Mouse (Mus musculus) lung, embryonic 16.5 days (tissue): ENCODE measurements around the gene Spata18. TPM values are rescaled to one million over a fixed set of nuclear protein-coding genes. Genes with fewer than 3 reads are reported as not detected.

Experiments used
- ATAC-seq: fragments of 200-750 bp; cut with Nextera tagmentation; 2 replicates; pipeline ENCODE4 v1.8.0; 2017; ENCODE audit warnings: low read depth, mild to moderate bottlenecking, moderate library complexity
- H3K27ac ChIP-seq: fragments of 300-500 bp; sonication (generic); 2 replicates; pipeline ENCODE4 v1.5.1; 2014; ENCODE audit warnings: mild to moderate bottlenecking, control low read depth, low read length
- H3K27me3 ChIP-seq: fragments of 300-500 bp; sonication (generic); 2 replicates; pipeline ENCODE4 v1.6.1; 2014; ENCODE audit warnings: low read depth, low read length, mixed read lengths; ENCODE audit not compliant: control insufficient read depth, insufficient read depth
- H3K36me3 ChIP-seq: fragments of 300-500 bp; sonication (generic); 2 replicates; pipeline ENCODE4 v1.6.1; 2014; ENCODE audit warnings: low read length; ENCODE audit not compliant: control insufficient read depth, insufficient read depth
- H3K4me1 ChIP-seq: fragments of 300-500 bp; sonication (generic); replicated peaks from 2 replicates; pipeline ENCODE4 v1.6.1; 2014; ENCODE audit warnings: low read length, mixed read lengths; ENCODE audit not compliant: control insufficient read depth, insufficient read depth
- H3K4me2 ChIP-seq: fragments of 300-500 bp; sonication (generic); 2 replicates; pipeline ENCODE4 v1.6.1; 2014; ENCODE audit warnings: low read depth, low read length, control low read depth
- H3K4me3 ChIP-seq: fragments of 300-500 bp; sonication (generic); 2 replicates; pipeline ENCODE4 v1.5.1; 2014; ENCODE audit warnings: mild to moderate bottlenecking, low read length, control low read depth
- H3K9ac ChIP-seq: fragments of 300-500 bp; sonication (generic); 2 replicates; pipeline ENCODE4 v1.6.1; 2014; ENCODE audit warnings: low read length, control low read depth
- H3K9me3 ChIP-seq: fragments of 300-500 bp; sonication (generic); 2 replicates; pipeline ENCODE4 v1.6.1; 2016; ENCODE audit warnings: low read length; ENCODE audit not compliant: control insufficient read depth
- WGBS: fragments of 180-500 bp; shearing (Covaris S2); extraction: QIAGEN DNeasy Blood & Tissue Kit; methylation state at CpG from one replicate; pipeline ENCODE4 v1.1.7; 2014; 5-methylcytosine and 5-hydroxymethylcytosine counted together
- polyA plus RNA-seq: library from polyadenylated mRNA; unstranded; fragments of >200 nt; fragmentation: Nextera tagmentation; extraction: Ambion mirVana; gene quantifications from 2 replicates; pipeline ENCODE4 v1.2.1, GENCODE M21; 2015

The Spata18 gene
- polyA plus RNA-seq, 1 experiment from 2014 or later: 4.3 TPM

DNA sequence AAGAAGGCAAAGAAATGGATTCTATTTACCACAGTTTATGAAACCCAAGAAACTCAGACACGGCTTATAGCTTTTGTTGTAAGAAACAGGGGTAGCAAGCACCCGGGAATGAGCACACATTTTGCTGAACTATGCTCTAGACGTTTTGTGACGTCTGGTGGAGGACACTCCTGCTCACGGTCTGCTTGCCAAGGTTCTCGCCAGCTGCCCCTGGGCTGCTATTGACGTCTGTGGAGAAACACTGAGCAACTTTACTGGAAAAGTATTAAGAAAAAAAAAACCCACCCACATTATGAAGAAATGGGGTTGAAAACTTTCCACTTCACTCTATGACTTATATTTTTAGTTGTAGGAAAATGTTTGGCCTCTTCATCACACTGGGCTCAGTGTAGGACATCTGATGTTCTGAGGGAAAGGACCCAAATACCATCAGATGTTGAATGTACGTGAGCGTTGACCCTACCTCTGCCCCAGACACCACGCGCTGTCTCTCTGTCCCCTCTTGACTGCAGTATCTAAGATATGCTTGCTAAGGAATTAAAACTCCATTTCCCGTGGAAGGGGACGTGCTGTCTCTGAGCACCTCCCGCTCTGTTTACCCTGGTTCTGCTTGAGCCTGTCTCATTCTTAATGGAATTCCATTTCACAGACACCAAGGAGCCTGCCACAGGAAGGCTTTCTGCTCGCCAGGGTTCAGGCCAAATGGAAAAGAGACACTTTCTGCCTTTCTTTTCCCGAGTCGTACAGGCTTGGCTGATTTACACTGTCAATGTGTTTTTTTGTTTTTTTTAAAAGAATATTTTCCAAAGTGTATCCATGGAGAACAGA lies 50.1 kb downstream of the Spata18 start:
- peak; percentile 54; the same call in 1 of the 2 replicates for ATAC-seq
- H3K4me2 ChIP-seq: no peak overlapping the region
- H3K9ac ChIP-seq: no peak overlapping the region
- H3K27me3 ChIP-seq: no peaks in the 10 kb centered on the region
- WGBS: 24% methylated on average over 17 of the region's 17 CpGs
- no peaks in the 10 kb centered on the region for H3K36me3 ChIP-seq
- H3K27ac ChIP-seq: peak overlapping the region; percentile 9; the same call in 1 of the 2 replicates
- peaks cover 5% of the 10 kb centered on the region; the same call in 1 of the 2 replicates for H3K4me1 ChIP-seq
- H3K4me3 ChIP-seq: no peak overlapping the region
- no peaks in the 10 kb centered on the region for H3K9me3 ChIP-seq

DNA sequence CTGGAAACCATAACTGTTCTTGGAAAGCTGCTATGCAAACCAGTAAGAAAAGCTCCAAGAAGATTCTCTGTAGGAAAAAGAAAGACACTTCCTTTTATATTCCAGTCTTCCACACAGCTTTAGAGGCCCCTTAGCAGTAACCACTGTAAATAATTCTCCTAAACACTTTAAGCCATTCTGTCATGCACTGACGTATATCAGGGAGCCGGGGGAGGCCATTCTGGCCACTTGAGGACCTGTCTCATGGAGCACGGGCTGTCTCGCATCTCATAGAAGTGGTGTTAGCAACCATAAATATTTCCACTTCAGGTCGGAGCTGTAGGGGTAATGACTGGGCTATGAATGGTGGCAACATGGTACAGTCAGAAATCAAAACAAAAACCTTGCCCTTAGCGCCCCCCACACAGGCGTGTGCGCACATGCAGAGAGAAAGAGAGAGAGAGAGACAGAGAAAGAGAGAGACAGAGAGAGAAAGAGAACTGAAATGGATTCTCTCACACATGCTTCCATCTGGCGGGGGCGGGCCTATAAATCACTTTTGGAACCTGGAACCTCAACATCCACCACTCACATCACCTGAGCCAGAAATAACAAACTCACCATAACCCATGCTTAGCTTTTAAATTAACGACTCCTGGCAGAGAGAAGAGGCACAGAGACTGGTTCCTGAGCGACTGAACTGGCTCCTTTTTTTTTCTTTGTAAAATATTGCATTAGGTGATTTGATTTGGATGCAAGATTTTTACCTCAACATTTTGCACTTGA lies 50.9 kb downstream of the Spata18 start:
- 59% methylated on average over 12 of the region's 12 CpGs for WGBS
- H3K36me3 ChIP-seq: no peaks in the 10 kb centered on the region
- H3K9ac ChIP-seq: no peak overlapping the region
- H3K27me3 ChIP-seq: no peaks in the 10 kb centered on the region
- H3K9me3 ChIP-seq: no peaks in the 10 kb centered on the region
- peaks cover 5% of the 10 kb centered on the region; the same call in 1 of the 2 replicates for H3K4me1 ChIP-seq
- no peak overlapping the region for H3K4me2 ChIP-seq
- no peak overlapping the region for H3K27ac ChIP-seq
- ATAC-seq: no peak
- no peak overlapping the region for H3K4me3 ChIP-seq

DNA sequence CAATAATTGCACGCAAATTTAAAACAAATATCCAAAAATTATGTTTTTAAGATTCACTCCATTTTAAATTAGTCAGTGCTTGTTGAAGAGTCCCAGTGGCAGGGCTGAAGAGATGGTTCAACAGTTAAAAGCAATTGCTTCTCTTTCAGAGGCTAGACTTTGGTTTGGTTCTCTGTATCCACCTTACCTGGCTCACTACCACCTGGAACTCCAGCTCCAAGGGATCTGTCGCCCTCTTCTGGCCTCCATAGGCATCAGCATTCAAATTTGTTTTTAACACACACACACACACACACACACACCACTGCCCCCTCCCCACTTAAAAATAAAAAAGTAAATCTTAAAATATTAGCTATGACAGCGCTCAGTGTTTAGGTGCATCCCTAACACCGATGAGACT lies 51.9 kb downstream of the Spata18 start:
- no peak overlapping the region for H3K4me2 ChIP-seq
- no peak overlapping the region for H3K9ac ChIP-seq
- H3K4me1 ChIP-seq: peaks cover 5% of the 10 kb centered on the region; the same call in 1 of the 2 replicates
- no peak overlapping the region for H3K27ac ChIP-seq
- no peak for ATAC-seq
- H3K36me3 ChIP-seq: no peaks in the 10 kb centered on the region
- H3K27me3 ChIP-seq: no peaks in the 10 kb centered on the region
- no peak overlapping the region for H3K4me3 ChIP-seq
- 93% methylated on average over 4 of the region's 4 CpGs for WGBS
- no peaks in the 10 kb centered on the region for H3K9me3 ChIP-seq

DNA sequence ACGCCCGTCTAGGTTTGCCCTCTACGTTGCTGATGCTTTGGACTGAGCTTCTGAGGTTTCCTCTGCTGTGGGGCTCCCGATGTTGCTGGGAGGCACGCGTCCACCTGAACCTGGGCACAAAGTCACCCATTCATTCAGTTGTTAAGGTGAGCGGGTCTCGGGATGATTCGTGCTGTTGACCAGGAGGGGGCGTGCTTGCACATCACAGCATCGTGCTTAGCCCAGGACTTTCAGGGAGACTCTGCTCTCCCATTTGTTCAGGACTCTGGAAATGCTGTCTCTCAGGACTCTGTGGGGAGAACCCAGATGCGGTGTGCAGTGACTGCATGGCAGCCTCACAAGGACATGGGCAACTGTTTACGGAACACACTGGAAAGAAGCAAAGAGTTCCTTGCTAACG lies 53.1 kb downstream of the Spata18 start:
- Histone ChIP-seq H3K9me3 (no peaks in the 10 kb centered on the region), H3K4me2 (no peak overlapping the region), H3K36me3 (no peaks in the 10 kb centered on the region), H3K27ac (no peak overlapping the region), H3K9ac (no peak overlapping the region), H3K4me3 (no peak overlapping the region), H3K4me1 (peaks cover 5% of the 10 kb centered on the region; the same call in 1 of the 2 replicates), H3K27me3 (no peaks in the 10 kb centered on the region)
- WGBS: 33% methylated on average over 14 of the region's 14 CpGs
- ATAC-seq: no peak

DNA sequence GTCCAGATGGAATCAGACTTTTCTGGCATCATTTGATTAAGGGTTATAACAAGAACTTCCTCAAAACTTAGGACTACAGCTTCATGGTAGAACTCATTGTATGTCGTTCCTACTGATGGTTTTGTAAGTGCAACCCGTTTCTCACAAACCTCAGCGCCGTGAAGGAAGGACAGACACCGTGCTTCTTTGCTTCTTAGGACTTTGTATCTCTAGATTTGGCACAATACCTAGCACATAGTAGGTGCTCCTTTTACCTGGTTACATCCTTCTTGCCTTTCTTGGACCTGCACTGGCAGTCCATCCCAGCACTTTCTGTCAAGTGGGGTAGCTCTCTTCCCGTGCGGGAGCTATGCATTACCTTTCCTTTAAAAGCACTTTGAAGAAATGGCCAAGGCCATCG lies 53.6 kb downstream of the Spata18 start:
- peaks cover 5% of the 10 kb centered on the region; the same call in 1 of the 2 replicates for H3K4me1 ChIP-seq
- no peak overlapping the region for H3K9ac ChIP-seq
- H3K27me3 ChIP-seq: no peaks in the 10 kb centered on the region
- WGBS: 88% methylated on average over 8 of the region's 8 CpGs
- H3K36me3 ChIP-seq: no peaks in the 10 kb centered on the region
- H3K27ac ChIP-seq: no peak overlapping the region
- no peaks in the 10 kb centered on the region for H3K9me3 ChIP-seq
- H3K4me2 ChIP-seq: no peak overlapping the region
- no peak for ATAC-seq
- no peak overlapping the region for H3K4me3 ChIP-seq

DNA sequence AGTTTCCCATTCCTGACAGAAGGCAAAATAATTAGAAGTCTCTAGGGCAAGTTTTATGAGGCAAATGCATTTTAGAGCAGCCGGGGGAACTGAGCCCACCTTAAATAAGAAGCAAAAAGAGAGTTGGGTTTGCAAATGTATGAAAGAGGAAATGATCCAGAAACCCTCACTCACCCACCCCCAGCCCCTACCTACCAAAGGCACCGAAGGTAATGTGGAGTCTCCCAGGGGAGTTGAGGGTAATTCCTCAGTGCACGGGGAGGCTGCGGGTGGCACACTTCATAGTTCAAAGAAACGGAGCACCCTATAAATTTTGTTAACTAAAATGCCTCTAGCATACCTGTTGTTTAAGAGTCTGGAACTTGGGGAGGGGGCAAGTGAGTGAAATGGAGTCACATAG lies 54.1 kb downstream of the Spata18 start:
- Histone ChIP-seq H3K4me3 (no peak overlapping the region), H3K4me2 (no peak overlapping the region), H3K4me1 (peaks cover 5% of the 10 kb centered on the region; the same call in 1 of the 2 replicates), H3K36me3 (no peaks in the 10 kb centered on the region), H3K9ac (no peak overlapping the region), H3K27ac (no peak overlapping the region), H3K27me3 (no peaks in the 10 kb centered on the region), H3K9me3 (no peaks in the 10 kb centered on the region)
- WGBS: 89% methylated on average over 5 of the region's 5 CpGs
- no peak for ATAC-seq

DNA sequence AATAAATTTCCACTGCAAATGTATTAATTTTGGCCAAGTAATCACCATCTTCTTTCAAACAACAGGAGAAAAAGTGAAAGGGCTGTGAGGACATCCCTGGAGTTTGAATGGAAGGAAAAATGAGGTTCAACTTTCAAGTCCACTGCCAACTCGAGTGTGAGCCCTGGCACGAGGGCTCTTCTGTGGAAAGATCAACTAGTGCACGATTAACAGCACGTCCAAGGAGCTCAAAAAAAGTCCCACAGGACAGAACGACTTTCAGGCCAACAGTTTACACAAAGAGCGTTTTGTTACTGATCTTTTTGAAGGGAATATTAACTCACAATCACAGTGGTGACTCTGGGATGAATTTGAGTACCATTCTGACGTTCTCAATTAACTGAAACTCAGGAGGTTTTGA lies 61.7 kb downstream of the Spata18 start:
- peak; percentile 92 for ATAC-seq
- H3K36me3 ChIP-seq: no peaks in the 10 kb centered on the region
- 0 out of 2 replicates have a peak, but pooled peaks cover 3% of the 10 kb centered on the region for H3K4me1 ChIP-seq
- H3K9me3 ChIP-seq: no peaks in the 10 kb centered on the region
- H3K4me2 ChIP-seq: no peak overlapping the region
- no peak overlapping the region for H3K27ac ChIP-seq
- no peak overlapping the region for H3K9ac ChIP-seq
- H3K4me3 ChIP-seq: no peak overlapping the region
- 14% methylated on average over 7 of the region's 7 CpGs for WGBS
- H3K27me3 ChIP-seq: peaks cover 3% of the 10 kb centered on the region; the same call in 1 of the 2 replicates

DNA sequence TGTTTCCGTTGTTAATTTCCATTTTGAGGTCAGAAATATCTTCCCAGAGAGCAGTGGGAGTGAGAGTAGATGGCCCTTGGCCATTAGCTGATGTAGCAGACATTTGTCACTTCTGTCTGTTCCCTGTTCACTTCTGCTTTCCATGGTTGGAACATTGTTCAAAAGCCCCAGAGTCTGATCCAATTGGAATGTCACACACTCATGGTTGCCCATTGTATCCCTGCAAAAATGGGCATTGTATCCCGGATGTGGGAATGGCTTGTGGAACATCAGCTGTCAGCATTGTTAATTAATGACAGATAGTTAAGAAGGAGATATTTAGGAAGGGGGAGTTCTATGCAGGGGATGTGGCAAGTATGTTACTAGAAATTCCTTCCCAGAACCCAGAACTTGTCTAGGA lies 65.8 kb downstream of the Spata18 start:
- Histone ChIP-seq H3K9me3 (no peaks in the 10 kb centered on the region), H3K4me1 (0 out of 2 replicates have a peak, but pooled peaks cover 3% of the 10 kb centered on the region), H3K9ac (no peak overlapping the region), H3K36me3 (no peaks in the 10 kb centered on the region), H3K4me3 (no peak overlapping the region), H3K27ac (no peak overlapping the region), H3K4me2 (no peak overlapping the region), H3K27me3 (peaks cover 3% of the 10 kb centered on the region; the same call in 1 of the 2 replicates)
- no peak for ATAC-seq
- WGBS: 70% methylated on average over 2 of the region's 2 CpGs

DNA sequence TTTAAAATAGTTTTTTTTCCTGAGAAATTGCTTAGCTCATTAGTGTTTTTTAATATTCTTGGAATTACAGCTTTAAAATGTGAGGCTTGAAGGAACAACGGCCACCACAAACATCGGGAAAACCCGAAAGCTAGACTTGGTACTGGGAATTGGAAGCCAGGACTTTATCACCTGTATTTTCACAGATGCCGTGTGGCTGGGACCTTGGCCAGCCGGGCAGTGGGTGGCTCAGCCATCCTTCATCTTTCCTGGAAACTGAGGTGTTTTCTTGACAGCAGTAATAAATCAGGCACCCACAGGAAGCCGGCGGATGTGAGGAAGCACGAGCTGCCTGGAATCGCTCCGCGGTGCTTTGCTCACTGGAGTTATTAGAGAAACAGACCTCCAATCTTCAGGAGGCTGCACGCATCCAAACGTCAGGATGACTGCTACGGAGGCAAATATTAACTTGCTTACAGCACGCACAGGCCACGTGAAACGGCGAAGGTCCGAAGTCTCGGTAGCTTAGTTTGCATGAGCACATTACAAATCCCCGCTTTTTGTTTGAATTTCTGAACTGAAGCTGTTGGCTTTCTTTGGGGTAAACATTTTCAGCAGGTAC lies 70.6 kb downstream of the Spata18 start:
- Histone ChIP-seq H3K27ac (no peak overlapping the region), H3K4me2 (no peak overlapping the region), H3K36me3 (no peaks in the 10 kb centered on the region), H3K9ac (no peak overlapping the region), H3K4me1 (no peaks in the 10 kb centered on the region), H3K27me3 (0 out of 2 replicates have a peak, but pooled peaks cover 3% of the 10 kb centered on the region), H3K4me3 (no peak overlapping the region), H3K9me3 (no peaks in the 10 kb centered on the region)
- no peak for ATAC-seq
- 66% methylated on average over 21 of the region's 21 CpGs for WGBS
